Mouse (Mus musculus): ENCODE data around the gene Serpinb8.
A peak's percentile ranks its signal among the peaks of the same experiment; 100 is the strongest.

Gene Serpinb8

DNA sequence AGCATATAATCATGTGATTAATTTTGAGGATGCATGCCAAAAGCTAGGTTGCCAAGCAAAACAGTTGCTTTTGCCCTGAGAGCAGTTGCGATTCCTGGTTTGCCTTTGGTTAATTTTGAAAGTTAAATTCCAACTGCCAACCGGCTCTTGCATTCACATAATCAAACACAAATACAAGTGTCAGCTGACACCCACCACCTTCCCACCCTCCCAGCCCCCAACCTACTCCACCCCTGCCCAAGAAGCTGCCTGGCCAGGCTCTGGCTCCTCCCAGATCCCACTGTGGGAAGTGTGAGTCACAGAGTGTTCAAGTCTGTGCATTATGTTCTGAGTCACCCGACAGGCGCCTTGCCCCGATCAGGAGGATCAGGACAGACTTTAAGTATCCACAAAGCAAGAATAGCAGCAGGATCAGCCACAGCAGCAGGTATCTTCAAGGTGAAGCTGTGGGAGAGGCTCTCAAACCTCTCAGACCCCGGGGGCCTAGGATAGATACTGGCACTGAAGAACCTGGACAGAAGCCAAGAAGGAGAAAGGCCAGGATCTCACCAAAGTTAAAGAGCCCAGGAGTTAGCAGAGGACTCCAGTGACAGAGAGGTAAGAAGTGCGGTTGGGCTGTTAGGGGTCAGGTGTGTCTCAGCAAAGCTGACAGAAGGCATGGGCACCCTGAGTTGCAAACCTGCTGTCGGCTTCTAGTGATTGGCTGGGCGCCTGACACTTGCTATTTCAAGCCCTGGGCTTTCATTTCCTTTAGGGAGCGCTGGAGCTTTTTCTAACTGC, at the start of gene Serpinb8:
Serpinb8 (plus strand) TSS at position 316 of the 780 bp plus-strand sequence.
- no peak for DNase-seq (ENCODE audit: low read depth, low spot score)

DNA sequence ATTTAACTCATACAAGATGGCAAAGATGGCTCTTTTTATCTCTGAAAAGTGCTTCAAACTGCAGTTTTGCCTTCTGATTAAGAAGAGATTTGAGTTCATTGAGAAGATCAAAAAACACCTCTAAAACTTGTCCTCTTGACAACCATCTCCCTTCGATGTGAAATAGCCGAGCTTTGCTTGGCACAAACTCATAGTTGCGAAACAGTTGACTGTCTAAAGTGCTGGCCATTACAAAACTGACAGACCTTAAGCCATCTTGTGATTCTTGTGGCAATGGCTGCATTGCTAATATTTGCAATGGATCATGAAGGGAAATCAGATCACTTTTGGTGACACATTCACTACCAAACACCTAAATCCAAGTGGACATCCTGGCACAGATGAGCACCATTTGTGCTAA, 30.3 kb upstream of the Serpinb8 start:
- DNase-seq (ENCODE audit: low read depth, low spot score): no peak

DNA sequence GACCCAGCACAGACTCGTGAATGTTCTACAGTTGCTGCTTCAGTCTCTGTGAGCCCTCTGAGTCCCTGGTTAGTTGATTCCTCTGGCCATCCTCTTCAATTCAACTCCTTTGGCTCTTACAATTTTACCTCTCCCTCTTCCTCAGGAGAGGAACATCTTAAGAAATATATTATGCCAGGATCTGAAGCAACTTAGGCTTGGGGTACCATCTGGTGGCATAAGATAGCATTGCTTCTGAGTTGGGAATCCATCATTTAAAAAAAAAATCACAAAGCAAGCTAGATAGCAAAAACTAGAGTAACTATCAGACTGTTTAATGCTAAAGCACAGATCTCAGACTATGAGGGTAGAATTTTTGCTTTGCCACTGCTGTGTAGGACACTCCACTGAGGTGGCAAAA, 27.7 kb upstream of the Serpinb8 start:
- DNase-seq (ENCODE audit: low read depth, low spot score): peak; percentile 12

DNA sequence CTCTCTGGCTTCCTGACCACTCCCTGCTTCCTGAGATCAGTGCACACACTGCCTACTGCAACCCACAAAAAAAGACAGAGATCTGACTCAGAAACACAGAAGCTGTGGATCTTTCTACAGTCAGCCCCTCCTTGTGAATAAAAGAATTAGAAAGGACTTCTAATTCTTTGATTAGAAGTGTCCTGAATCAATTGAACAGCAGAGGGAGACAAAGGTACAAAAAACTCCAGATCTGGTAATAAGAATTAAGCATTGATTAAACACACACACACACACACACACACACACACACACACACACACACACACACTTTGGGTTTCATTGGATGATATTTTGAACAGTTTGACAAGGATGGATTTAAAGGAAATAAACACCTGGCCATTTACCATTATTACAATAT, 24.2 kb upstream of the Serpinb8 start:
- DNase-seq (ENCODE audit: low read depth, low spot score): no peak

GRCm38 (mm10) chr1:107576094-107576493, 13.7 kb upstream of the Serpinb8 start:
- no peak for DNase-seq (ENCODE audit: low read depth, low spot score)

GRCm38 (mm10) chr1:107577514-107577913, 12.3 kb upstream of the Serpinb8 start:
- DNase-seq (ENCODE audit: low read depth, low spot score): no peak

- DNase-seq (ENCODE audit: low read depth, low spot score): no peak
Observed at GRCm38 (mm10) chr1:107581220-107581619, 8.6 kb upstream of the Serpinb8 start.

DNA sequence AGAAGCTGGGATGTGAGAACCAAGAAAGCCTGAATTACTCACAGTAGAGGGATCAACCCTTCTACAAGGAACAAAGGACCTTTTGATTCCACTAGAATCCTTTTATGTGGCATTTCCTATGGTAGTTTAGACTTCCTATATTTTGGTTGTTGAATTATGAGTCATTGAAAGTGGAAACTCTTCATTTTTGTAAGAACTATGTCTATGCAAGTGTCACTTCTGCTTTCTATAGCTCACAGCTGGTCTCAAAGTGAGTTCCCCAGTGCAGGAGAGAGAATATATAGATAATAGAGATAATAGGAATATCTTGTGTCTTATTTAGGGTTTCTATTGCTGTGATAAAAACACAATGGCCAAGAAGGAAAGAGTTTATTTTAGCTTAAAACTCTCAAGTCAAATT, 6.9 kb upstream of the Serpinb8 start:
- DNase-seq (ENCODE audit: low read depth, low spot score): no peak

DNA sequence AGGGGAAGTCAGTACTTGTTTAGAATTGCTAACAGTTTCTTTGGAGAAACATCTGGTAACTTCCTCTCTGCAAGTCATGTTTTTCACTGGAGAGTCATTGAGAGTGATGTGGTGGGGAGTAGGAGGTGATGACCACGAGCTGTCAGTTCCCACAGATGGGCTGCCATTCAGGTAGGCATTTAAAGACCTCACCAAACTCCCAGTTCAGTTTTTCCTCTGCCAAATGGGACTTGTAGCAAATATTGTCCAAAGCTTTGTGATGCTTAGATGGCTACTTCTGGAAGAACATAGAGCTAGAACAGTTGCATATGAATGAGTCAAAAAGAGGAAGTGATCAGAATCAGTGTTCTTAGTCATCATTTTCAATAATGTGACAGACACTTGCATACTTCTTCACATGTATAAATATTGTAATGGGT, 5.8 kb upstream of the Serpinb8 start:
- no peak for DNase-seq (ENCODE audit: low read depth, low spot score)

GRCm38 (mm10) chr1:107584932-107585331, 4.9 kb upstream of the Serpinb8 start:
- DNase-seq (ENCODE audit: low read depth, low spot score): no peak

- DNase-seq (ENCODE audit: low read depth, low spot score): no peak
Observed at GRCm38 (mm10) chr1:107586196-107586595, 3.6 kb upstream of the Serpinb8 start.

DNA sequence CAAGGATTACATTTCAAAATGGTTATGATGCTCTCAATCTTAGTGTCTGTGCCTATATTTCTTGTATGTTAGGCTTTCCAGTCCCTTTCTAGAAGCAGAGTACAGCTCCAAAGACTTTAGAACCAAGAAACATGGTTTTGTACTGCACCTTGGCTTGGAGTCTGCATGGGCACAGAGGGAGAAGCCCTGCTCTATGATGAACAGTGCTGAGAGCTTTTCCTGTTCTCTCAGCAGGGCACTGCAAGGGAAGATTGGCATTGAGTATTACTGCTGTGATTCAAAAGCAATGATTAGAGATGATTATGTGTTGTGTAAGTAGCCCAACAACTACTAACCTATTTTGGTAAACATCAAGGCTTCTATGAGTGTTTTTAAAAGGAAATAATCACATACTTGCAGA, 1.6 kb upstream of the Serpinb8 start:
- DNase-seq (ENCODE audit: low read depth, low spot score): no peak

GRCm38 (mm10) chr1:107588642-107589041, 1.2 kb upstream of the Serpinb8 start:
- peak; percentile 10 for DNase-seq (ENCODE audit: low read depth, low spot score)

DNA sequence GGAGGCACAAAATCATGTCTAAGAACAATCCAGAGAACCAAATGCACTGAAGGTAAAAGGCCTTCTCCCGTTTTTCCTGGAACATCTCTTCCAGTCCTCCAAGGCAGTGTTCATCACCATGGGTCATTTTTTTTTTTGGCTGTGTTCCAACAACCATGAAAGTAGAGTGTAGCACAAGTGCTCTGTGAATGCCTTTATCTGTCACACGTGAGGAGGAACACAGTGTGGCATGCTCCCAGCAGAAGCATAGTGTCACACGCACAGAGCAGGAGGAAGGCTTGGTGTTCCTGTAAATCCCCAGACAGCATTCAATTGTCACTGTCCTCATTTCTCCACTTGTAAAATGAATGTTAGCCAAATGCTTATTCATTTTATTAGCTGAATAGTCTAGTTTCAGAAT, 2.8 kb downstream of the Serpinb8 start:
- no peak for DNase-seq (ENCODE audit: low read depth, low spot score)

- DNase-seq (ENCODE audit: low read depth, low spot score): no peak
Observed at GRCm38 (mm10) chr1:107593469-107593868, 3.7 kb downstream of the Serpinb8 start.

- no peak for DNase-seq (ENCODE audit: low read depth, low spot score)
Observed at GRCm38 (mm10) chr1:107596874-107597273, 7.1 kb downstream of the Serpinb8 start.

DNA sequence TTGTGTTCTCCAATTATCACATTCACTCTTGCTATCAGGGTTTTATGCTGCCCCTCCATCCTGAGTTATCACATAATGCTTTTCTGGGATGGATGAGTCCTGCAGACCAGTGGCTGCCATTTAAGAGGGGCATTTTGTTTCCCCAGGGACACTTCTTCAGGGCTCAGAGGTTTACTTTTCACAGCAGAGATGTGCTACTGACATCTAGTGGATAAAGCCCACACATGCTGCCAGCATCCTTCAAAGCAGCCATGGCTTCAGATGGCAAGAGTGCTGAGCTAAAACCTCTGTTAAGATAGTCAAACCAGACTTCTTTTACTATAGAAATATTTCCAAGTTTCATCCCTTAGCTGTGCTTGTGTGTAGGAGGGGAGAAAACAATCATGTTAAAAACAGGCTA, 8.7 kb downstream of the Serpinb8 start:
- no peak for DNase-seq (ENCODE audit: low read depth, low spot score)

- no peak for DNase-seq (ENCODE audit: low read depth, low spot score)
Observed at GRCm38 (mm10) chr1:107608942-107609341, 19.1 kb downstream of the Serpinb8 start.

DNA sequence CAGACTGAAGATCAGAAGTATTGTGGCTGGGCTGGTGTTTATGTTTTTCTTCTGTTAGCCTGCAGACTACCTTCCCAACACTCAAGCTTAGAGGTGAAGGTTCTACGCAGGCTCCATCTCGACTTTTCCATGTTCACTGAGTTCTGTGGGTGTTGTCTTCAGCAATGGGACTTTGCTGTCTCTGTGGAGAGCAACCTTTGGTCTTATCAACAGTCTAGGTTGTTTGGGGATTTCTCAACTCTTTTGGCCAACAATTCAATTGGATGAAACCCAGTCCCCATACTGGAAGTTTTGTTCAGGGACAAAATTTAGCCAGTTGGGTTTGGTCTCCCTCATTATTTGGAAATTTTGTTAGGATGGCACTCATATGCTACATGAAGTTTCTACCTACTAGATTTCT, 24.3 kb downstream of the Serpinb8 start:
- DNase-seq (ENCODE audit: low read depth, low spot score): no peak

GRCm38 (mm10) chr1:107622017-107622416, 32.2 kb downstream of the Serpinb8 start:
- no peak for DNase-seq (ENCODE audit: low read depth, low spot score)

DNA sequence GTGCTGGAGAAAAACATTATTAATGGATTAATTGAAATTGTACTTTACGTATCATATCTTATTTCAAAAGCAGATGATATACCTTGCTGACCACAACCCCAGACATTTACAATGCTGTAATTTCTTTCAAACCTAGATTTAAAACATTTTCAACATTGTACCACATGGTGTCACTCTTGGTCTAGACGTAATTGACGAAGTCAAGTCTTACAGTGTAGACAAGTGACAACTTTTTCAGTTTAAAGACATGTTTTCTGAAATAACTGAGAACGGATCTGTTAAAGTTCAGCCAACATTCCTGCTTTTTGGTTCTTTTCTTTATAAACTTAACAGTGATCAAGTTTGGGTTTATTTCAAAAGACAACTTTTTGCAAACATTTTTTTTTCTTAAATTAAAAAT, 46.1 kb downstream of the Serpinb8 start:
- DNase-seq (ENCODE audit: low read depth, low spot score): peak; percentile 49

DNA sequence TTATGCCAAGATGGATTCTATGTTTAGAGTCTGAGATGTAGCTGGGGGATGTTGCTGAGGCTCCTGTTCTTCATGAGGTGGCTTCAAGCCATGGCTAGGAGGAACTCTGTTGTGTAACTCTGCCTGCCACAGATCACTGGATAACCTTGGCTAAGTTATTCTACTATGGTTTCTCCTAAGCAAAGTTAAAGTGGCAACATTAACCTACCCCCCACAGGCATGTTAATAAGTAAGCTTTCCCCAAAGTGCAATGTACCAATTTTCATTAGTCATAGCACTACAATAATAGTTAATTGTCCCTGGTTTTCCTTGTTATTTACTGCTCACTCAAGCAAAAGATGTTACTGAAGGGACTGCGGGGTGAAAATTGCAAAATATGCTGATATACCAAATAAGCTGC, 48.2 kb downstream of the Serpinb8 start:
- DNase-seq (ENCODE audit: low read depth, low spot score): no peak

DNA sequence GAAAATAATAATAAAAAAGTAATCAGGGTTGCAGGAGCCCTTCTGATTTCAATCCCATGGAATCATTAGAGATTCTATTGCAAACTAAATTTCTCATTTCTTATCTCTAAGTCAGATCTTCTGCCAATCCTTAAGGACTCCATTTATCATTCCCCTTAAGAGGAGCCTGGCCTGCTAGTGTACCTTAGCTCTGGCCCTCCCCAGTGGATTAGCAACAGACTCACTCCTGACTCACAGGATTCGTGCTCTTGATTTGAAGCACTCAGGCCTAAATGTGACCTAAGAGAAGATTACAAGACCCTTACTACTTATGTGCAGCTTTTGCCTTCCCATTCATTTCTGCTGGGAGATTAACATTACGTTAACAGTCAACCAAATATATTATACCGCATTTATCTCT, 48.7 kb downstream of the Serpinb8 start:
- no peak for DNase-seq (ENCODE audit: low read depth, low spot score)
